Mouse (Mus musculus): ENCODE measurements around the gene Ccdc78. TPM values are rescaled to one million over a fixed set of nuclear protein-coding genes. Genes with fewer than 3 reads are reported as not detected.

Gene Ccdc78
- total RNA-seq, 2 experiments from 2014 or later: not detected

DNA sequence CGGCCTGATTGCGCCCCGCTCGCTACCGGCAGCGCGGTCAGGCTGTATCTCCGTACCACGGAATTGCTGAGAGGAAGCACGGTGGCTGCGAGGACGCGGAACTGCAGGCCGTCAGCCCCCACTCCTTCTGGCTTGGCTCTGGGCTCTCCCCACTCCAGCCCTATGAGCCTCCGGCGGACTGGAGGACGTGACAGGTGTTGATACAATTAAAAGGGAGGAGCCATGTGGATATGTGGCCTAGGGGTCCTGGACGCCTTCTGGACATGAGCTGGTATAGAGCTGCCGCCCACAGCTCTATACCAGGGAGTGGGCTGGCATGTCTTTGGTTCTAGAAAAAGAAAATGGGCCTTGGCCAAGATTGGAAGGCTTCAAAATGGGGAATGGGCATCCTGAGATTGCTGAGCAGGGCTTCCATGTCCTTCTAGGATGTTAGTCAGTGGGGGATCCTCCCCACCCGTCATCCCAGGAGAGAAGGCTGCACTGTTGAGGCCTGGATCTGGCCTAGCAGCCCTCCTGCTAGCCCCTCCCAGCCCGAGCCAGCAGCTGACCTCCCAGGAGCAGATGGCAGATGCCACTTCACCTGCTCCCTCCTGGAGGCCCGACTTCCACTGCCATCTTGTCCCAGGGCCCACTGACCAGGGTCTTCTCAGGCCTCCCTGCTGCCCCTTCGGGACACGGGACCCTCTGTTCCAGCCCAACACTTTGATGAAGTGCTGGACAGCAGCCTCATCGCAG, 23.4 kb downstream of the Ccdc78 start:
- DNase-seq (ENCODE audit: low spot score in 2 of 2): no peak

GRCm38 (mm10) chr17:25810890-25811289, 24.5 kb downstream of the Ccdc78 start:
- no peak for DNase-seq (ENCODE audit: low spot score in 2 of 2)

DNA sequence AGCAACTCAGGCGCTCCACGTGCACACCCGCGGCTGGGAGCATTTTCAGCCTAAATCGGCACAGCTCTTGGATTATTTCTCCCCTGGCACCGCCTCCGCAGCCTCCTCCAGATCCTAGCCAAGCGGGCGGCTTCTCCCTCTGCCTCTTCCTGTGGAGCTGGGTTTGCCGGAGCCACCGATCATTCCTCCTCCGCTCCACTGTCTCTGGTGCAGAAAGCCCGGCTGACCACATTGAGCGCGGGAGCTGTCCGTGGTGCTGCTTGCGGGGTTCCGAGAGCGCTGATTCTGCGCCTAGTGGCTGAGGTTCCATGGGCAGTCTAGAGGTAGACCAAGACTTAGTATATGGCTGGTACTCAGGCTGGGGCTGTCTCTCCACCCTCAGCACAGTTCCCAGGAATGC, 27.1 kb downstream of the Ccdc78 start:
- DNase-seq (ENCODE audit: low spot score in 2 of 2): peak; percentile 81 to 90

DNA sequence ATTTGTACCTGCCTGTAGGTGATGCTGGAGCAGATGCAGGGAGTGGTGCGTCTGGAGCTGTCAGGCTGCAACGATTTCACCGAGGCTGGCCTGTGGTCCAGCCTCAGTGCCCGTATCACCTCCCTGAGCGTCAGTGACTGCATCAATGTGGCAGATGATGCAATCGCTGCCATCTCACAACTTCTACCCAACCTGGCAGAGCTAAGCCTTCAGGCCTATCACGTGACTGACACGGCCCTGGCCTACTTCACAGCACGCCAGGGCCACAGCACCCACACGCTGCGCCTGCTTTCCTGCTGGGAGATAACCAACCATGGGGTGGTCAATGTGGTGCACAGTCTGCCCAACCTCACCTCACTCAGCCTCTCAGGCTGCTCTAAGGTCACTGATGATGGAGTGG, 31.3 kb downstream of the Ccdc78 start:
- no peak for DNase-seq (ENCODE audit: low spot score in 2 of 2)

- DNase-seq (ENCODE audit: low spot score in 2 of 2): no peak
These were observed 32.7 kb downstream of the Ccdc78 start for GRCm38 (mm10) chr17:25818851-25819780.

DNA sequence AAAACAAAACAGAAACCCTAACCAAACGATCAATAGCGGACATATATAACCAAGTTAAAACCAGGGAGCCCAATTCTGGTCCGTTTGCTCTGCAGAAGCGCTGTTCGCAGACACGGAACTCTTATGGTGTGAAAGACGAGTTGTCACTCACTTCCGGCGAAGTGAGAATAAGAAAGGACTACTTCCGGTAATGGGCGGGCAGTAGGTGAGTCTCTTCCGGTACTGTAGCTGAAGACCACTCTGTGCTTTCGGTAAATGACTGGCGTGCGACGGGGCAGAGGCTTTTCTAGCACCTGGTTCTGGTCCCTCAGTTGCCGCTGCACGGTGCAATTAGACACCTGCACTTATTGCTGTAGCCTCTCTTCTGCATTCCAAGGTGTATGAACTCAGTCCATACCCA, 37.1 kb downstream of the Ccdc78 start, which contains the start of gene Wdr24:
Gene Wdr24 (plus strand): TSS at position 176 of the 400 bp plus-strand sequence.
- peak in 1 of 2 experiments; percentile 65 for DNase-seq (ENCODE audit: low spot score in 2 of 2)

DNA sequence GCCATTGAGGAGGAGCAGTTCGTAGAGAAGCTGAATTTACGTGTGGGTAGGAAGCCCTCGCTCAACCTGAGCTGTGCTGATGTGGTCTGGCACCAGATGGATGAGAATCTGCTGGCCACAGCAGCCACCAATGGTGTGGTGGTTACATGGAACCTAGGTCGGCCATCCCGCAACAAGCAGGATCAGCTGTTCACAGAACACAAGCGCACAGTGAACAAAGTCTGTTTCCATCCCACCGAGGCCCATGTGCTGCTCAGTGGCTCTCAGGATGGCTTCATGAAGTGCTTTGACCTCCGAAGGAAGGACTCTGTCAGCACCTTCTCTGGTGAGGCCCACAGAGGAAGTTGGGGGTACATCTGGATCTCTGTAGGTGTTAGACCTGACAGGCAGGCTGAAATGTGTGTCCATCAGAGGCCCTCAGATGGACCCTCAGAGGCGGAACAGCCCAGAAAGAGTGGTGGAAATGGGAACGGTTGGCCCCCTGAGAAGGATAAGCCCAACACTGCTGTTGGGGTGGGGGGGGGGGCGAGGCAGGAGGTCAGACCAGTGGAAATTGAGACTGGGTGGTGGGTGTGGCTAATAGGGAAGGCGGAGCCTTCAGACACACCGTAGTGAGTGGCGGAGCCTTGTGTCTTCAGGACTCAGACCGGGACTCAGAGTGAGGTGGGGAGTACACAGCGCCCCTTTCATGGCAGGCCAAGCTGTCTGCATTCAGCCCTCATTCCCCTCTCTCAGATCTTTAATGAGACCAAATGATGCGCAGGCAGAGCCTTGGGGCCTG, 38.2 kb downstream of the Ccdc78 start:
- DNase-seq (ENCODE audit: low spot score in 2 of 2): no peak

- DNase-seq (ENCODE audit: low spot score in 2 of 2): no peak
These were observed 38.9 kb downstream of the Ccdc78 start for GRCm38 (mm10) chr17:25825311-25825710.

DNA sequence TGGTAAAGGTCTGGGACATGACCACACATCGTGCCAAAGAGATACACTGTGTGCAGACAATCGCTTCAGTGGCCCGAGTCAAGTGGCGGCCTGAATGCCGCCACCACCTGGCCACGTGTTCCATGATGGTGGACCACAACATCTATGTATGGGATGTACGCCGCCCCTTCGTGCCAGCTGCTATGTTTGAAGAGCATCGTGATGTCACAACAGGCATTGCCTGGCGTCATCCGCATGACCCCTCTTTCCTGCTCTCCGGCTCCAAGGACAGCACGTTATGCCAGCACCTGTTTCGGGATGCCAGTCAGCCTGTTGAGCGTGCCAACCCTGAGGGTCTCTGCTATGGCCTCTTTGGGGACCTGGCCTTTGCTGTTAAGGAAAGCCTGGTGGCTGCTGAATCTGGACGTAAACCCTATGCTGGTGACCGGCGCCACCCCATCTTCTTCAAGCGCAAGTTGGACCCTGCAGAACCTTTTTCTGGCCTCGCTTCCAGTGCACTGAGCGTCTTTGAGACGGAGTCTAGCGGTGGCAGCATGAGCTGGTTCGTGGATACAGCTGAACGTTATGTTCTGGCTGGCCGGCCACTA, 39.7 kb downstream of the Ccdc78 start:
- DNase-seq (ENCODE audit: low spot score in 2 of 2): no peak

DNA sequence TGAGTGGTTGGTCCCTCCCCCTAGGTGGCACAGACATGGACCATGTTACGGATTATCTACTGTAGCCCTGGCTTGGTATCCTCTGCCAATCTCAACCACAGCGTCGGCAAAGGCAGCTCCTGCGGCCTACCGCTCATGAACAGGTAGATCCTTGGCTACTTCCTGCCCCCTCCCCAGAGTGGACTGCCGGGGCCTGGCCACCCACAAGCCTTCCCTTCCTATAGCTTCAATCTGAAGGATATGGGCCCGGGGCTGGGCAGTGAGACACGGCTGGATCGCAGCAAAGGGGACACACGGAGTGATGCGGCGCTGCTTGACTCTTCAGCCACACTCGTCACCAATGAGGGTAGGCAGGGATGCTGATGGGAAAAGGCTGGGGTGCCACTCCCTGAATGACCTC, 40.6 kb downstream of the Ccdc78 start:
- no peak for DNase-seq (ENCODE audit: low spot score in 2 of 2)

DNA sequence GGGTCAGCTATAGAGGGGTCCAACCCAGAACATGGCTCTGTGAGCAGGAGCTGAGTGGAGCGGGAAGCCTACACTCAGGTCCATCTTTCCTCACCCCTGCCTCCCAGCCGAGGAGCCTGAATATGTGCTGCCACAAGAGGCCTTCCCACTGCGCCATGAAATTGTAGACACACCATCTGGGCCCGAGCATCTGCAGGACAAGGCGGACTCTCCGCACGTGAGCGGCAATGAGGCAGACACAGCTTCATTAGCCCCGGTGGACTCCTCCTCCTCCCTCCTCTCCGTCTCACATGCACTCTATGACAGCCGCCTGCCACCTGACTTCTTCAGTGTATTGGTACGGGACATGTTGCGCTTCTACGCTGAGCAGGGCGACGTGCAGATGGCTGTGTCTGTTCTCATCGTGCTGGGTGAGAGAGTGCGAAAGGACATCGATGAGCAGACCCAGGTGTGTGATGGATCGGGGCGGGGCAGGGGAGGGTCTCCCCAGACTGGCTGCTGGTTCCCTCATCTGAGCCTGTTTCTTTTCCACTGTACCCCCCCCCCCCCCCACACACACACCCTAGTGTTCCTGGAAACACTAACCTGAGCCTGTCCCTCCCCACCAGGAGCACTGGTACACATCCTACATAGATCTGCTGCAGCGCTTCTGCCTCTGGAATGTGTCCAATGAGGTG, 41.3 kb downstream of the Ccdc78 start:
- no peak for DNase-seq (ENCODE audit: low spot score in 2 of 2)

GRCm38 (mm10) chr17:25828223-25828594, 41.8 kb downstream of the Ccdc78 start:
- no peak for DNase-seq (ENCODE audit: low spot score in 2 of 2)

DNA sequence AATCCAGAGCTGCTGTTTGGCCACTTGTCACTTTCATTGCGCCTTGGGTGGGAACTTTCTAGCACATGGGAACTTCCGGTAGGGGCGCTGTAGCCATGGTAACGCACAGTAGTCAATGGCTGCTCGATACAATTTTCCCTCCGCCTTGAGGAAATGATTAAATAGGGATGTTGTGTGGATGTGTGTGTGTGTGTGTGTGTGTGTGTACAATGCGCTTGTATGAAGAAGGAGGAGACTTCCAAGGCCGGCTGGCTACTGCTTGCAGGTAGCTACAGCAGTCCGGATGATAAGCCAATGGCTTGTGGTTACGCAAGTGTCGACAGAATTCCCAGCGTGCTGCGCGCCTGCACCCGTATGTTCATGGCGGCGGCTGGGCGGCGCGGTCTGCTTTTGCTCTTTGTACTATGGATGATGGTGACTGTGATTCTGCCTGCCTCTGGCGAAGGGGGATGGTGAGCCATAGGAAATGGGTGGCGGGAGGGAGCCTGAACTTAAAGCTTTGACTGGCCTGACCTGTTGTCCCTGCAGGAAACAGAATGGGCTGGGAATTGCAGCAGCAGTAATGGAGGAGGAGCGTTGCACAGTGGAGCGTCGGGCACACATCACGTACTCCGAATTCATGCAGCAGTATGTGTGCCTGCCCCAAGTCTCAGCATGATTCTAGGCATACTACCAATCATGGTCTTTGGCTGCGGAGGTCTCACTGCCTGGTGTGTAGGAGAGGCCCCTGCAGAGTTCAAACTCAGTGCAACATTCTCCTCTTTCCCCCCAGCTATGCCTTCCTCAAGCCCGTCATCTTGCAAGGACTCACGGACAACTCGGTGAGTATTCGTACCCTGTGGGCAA, 42.6 kb downstream of the Ccdc78 start, which contains the start of gene Jmjd8:
Gene Jmjd8 (plus strand): TSS at position 156 of the 846 bp plus-strand sequence.
- DNase-seq (ENCODE audit: low spot score in 2 of 2): peak in 1 of 2 experiments; percentile 72

DNA sequence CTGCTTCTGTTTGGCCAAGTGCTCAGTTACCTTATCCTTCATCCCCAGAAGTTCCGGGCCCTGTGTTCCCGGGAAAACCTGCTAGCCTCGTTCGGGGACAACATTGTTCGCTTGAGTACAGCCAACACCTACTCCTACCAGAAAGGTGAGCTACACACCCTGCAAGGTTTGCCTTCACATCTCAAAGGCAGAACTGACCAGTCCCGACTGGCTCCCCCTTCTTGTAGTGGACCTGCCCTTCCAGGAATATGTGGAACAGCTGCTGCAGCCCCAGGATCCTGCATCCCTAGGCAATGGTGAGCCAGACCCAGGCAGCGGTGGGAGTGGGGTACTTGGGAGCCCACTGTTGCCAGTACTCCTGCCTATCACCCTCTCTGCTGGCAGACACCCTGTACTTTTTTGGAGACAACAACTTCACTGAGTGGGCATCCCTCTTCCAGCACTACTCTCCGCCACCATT, 43.2 kb downstream of the Ccdc78 start:
- DNase-seq (ENCODE audit: low spot score in 2 of 2): no peak

DNA sequence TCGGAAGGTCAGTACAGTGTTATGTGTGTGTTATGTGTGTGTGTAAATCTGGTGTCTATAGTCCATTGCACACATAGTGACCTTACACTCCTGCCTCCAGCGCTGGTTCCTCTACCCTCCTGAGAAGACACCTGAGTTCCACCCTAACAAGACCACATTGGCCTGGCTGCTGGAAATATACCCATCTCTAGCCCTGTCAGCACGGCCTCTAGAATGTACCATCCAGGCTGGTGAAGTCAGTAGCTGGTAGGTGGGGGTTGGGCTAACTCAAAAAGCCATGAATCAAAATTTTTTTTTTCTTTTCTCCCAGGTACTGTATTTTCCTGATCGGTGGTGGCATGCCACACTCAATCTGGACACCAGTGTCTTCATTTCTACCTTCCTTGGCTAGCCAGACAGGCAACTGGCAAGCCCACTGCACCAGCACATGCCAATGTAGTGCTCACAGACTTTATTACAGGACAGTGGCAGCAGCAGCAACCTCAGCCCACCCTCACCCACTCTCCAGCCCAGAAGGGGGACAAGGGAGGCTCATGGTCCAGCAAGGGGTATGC, 43.9 kb downstream of the Ccdc78 start:
- DNase-seq (ENCODE audit: low spot score in 2 of 2): no peak

- no peak for DNase-seq (ENCODE audit: low spot score in 2 of 2)
These were observed 44.5 kb downstream of the Ccdc78 start for GRCm38 (mm10) chr17:25830806-25831431.

DNA sequence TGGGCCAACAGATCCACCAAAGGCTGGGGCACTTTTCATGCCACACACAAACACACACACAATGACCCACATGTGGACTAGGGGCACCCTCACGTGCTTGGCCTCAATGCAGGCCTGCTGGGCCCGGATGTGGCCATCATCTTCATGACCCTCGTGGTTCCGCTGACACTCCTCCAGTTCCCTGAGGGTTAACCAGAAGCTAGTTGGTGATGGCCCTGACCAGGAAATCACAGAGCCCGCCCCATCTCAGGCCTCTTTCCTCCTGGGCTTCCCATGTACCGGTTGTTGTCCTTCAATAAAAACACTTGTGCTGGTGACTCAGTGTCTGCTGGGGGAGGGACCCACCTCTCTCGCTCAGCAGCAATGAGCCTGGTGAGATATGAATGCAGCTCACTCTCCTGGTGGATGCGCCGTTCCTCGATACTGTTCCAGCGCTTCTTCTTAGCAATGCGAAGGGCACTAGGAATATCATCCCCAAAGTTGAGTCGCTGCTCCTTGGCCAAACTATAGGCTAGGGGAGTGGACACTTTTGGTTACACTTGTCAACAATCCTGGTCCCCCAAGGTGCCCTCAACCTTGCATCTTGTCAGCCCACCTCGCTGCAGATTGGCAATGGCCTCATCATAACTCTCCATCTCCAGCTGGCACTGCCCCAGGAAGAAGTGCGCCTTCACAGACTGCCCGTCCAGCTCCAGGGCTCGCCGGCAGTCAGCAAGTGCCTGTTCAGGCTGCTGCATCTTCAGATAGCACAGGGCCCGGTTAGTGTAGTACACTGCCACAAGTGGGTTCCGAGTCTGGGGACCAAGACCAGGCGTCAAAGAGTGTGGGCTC, 45.3 kb downstream of the Ccdc78 start:
- DNase-seq (ENCODE audit: low spot score in 2 of 2): no peak
